Mouse (Mus musculus): Measurements from ENCODE around the gene Olfm2. TPM values are rescaled to one million over a fixed set of nuclear protein-coding genes. Genes with fewer than 3 reads are reported as not detected.

Olfm2 gene
- polyA plus RNA-seq, 1 experiment from 2014 or later = 4.1 TPM

GRCm38 (mm10) chr9:20666510-20667034 lies 79.6 kb downstream of the Olfm2 start:
- TF ChIP-seq CTCF (IDR thresholded peaks at IDR 0.05; ENCODE audit: low read depth) = no peak
- H3K36me3 ChIP-seq (ENCODE audit: control insufficient read depth, insufficient read depth) = peaks cover 31% of the 10 kb centered on the region
- no peaks in the 10 kb centered on the region for H3K27me3 ChIP-seq (replicated peaks; ENCODE audit: control insufficient read depth, insufficient read depth, low read length)
- H3K27ac ChIP-seq (ENCODE audit: low read depth, low read length) = no peak overlapping the region
- no peak overlapping the region for H3K9ac ChIP-seq (ENCODE audit: low read depth, low read length)
- H3K9me3 ChIP-seq (ENCODE audit: control insufficient read depth) = no peaks in the 10 kb centered on the region
- no peak overlapping the region for H3K4me3 ChIP-seq (ENCODE audit: low read depth, low read length)
- H3K4me1 ChIP-seq (replicated peaks; ENCODE audit: control insufficient read depth, insufficient read depth, low read length) = no peaks in the 10 kb centered on the region
- no peak for ATAC-seq
- WGBS = 14% methylated on average over 7 of the region's 7 CpGs
- no peak overlapping the region for H3K4me2 ChIP-seq (replicated peaks; ENCODE audit: low read depth)

GRCm38 (mm10) chr9:20665925-20666324 lies 80.2 kb downstream of the Olfm2 start:
- ATAC-seq = no peak
- H3K27ac ChIP-seq (ENCODE audit: low read depth, low read length) = no peak overlapping the region
- H3K9ac ChIP-seq (ENCODE audit: low read depth, low read length) = no peak overlapping the region

GRCm38 (mm10) chr9:20664982-20665637 lies 81.0 kb downstream of the Olfm2 start:
- Histone ChIP-seq H3K9ac (ENCODE audit: low read depth, low read length) (no peak overlapping the region), H3K36me3 (ENCODE audit: control insufficient read depth, insufficient read depth) (peaks cover 40% of the 10 kb centered on the region), H3K9me3 (ENCODE audit: control insufficient read depth) (no peaks in the 10 kb centered on the region), H3K4me3 (ENCODE audit: low read depth, low read length) (no peak overlapping the region), H3K27ac (ENCODE audit: low read depth, low read length) (no peak overlapping the region), H3K4me1 (replicated peaks; ENCODE audit: control insufficient read depth, insufficient read depth, low read length) (no peaks in the 10 kb centered on the region), H3K27me3 (replicated peaks; ENCODE audit: control insufficient read depth, insufficient read depth, low read length) (no peaks in the 10 kb centered on the region), H3K4me2 (replicated peaks; ENCODE audit: low read depth) (no peak overlapping the region)
- no peak for ATAC-seq
- no peak for TF ChIP-seq CTCF (IDR thresholded peaks at IDR 0.05; ENCODE audit: low read depth)
- WGBS = 81% methylated on average over 5 of the region's 5 CpGs

More at GRCm38 (mm10) chr9:20665925-20666324, 80.2 kb downstream of the Olfm2 start:
- Histone ChIP-seq H3K27me3 (replicated peaks; ENCODE audit: control insufficient read depth, insufficient read depth, low read length) (no peaks in the 10 kb centered on the region), H3K9me3 (ENCODE audit: control insufficient read depth) (no peaks in the 10 kb centered on the region), H3K4me3 (ENCODE audit: low read depth, low read length) (no peak overlapping the region), H3K36me3 (ENCODE audit: control insufficient read depth, insufficient read depth) (peaks cover 37% of the 10 kb centered on the region), H3K4me2 (replicated peaks; ENCODE audit: low read depth) (no peak overlapping the region), H3K4me1 (replicated peaks; ENCODE audit: control insufficient read depth, insufficient read depth, low read length) (no peaks in the 10 kb centered on the region)
- no peak for TF ChIP-seq CTCF (IDR thresholded peaks at IDR 0.05; ENCODE audit: low read depth)
- WGBS = 39% methylated on average over 8 of the region's 8 CpGs

GRCm38 (mm10) chr9:20664366-20664765 lies 81.8 kb downstream of the Olfm2 start:
- H3K27me3 ChIP-seq (replicated peaks; ENCODE audit: control insufficient read depth, insufficient read depth, low read length) = no peaks in the 10 kb centered on the region
- H3K4me1 ChIP-seq (replicated peaks; ENCODE audit: control insufficient read depth, insufficient read depth, low read length) = no peaks in the 10 kb centered on the region
- no peak overlapping the region for H3K27ac ChIP-seq (ENCODE audit: low read depth, low read length)
- 78% methylated on average over 2 of the region's 2 CpGs for WGBS
- H3K4me2 ChIP-seq (replicated peaks; ENCODE audit: low read depth) = no peak overlapping the region
- H3K4me3 ChIP-seq (ENCODE audit: low read depth, low read length) = no peak overlapping the region
- no peak overlapping the region for H3K9ac ChIP-seq (ENCODE audit: low read depth, low read length)
- H3K36me3 ChIP-seq (ENCODE audit: control insufficient read depth, insufficient read depth) = peaks cover 46% of the 10 kb centered on the region
- no peak for ATAC-seq
- TF ChIP-seq CTCF (IDR thresholded peaks at IDR 0.05; ENCODE audit: low read depth) = no peak
- H3K9me3 ChIP-seq (ENCODE audit: control insufficient read depth) = no peaks in the 10 kb centered on the region

- WGBS = 90% methylated on average over 2 of the region's 2 CpGs
- Histone ChIP-seq H3K9ac (ENCODE audit: low read depth, low read length) (no peak overlapping the region), H3K36me3 (ENCODE audit: control insufficient read depth, insufficient read depth) (peaks cover 49% of the 10 kb centered on the region), H3K4me3 (ENCODE audit: low read depth, low read length) (no peak overlapping the region), H3K9me3 (ENCODE audit: control insufficient read depth) (no peaks in the 10 kb centered on the region), H3K4me2 (replicated peaks; ENCODE audit: low read depth) (no peak overlapping the region), H3K4me1 (replicated peaks; ENCODE audit: control insufficient read depth, insufficient read depth, low read length) (no peaks in the 10 kb centered on the region), H3K27ac (ENCODE audit: low read depth, low read length) (no peak overlapping the region), H3K27me3 (replicated peaks; ENCODE audit: control insufficient read depth, insufficient read depth, low read length) (no peaks in the 10 kb centered on the region)
- no peak for ATAC-seq
- no peak for TF ChIP-seq CTCF (IDR thresholded peaks at IDR 0.05; ENCODE audit: low read depth)
Measured at GRCm38 (mm10) chr9:20663956-20664355, 82.2 kb downstream of the Olfm2 start.

GRCm38 (mm10) chr9:20662874-20663273 lies 83.3 kb downstream of the Olfm2 start:
- no peak for ATAC-seq
- Histone ChIP-seq H3K27me3 (replicated peaks; ENCODE audit: control insufficient read depth, insufficient read depth, low read length) (no peaks in the 10 kb centered on the region), H3K27ac (ENCODE audit: low read depth, low read length) (no peak overlapping the region), H3K4me1 (replicated peaks; ENCODE audit: control insufficient read depth, insufficient read depth, low read length) (no peaks in the 10 kb centered on the region), H3K4me2 (replicated peaks; ENCODE audit: low read depth) (no peak overlapping the region), H3K9me3 (ENCODE audit: control insufficient read depth) (no peaks in the 10 kb centered on the region), H3K36me3 (ENCODE audit: control insufficient read depth, insufficient read depth) (peaks cover 58% of the 10 kb centered on the region), H3K4me3 (ENCODE audit: low read depth, low read length) (no peak overlapping the region), H3K9ac (ENCODE audit: low read depth, low read length) (no peak overlapping the region)
- TF ChIP-seq CTCF (IDR thresholded peaks at IDR 0.05; ENCODE audit: low read depth) = no peak
- 91% methylated on average over 8 of the region's 8 CpGs for WGBS

Measured in intestine, postnatal 0 days (tissue).